Mouse (Mus musculus) brown adipose tissue, adult 24 weeks (tissue): Measurements from ENCODE around the gene Mfng. TPM values are rescaled to one million over a fixed set of nuclear protein-coding genes. Genes with fewer than 3 reads are reported as not detected.

Experiments
- H3K27ac ChIP-seq: fragments of 200-500 bp; replicated peaks from 2 replicates; pipeline ENCODE4 v1.5.1; 2012; ENCODE audit warnings: low read depth, mild to moderate bottlenecking, low read length
- H3K4me1 ChIP-seq: fragments of 200-500 bp; 2 replicates; pipeline ENCODE4 v1.6.1; 2012; ENCODE audit warnings: low read length, mixed read lengths; ENCODE audit not compliant: control insufficient read depth, insufficient read depth, insufficient read length
- H3K4me3 ChIP-seq: fragments of 200-500 bp; 2 replicates; pipeline ENCODE4 v1.5.1; 2012; ENCODE audit warnings: low read depth, mild to moderate bottlenecking, low read length, moderate library complexity; ENCODE audit not compliant: insufficient read depth
- polyA plus RNA-seq: library from polyadenylated mRNA; stranded (reverse); fragments of >200 nt; gene quantifications from 2 replicates; pipeline ENCODE4 v1.2.4, GENCODE M21; 2012; ENCODE audit not compliant: missing spikeins, insufficient read depth, insufficient read length

The Mfng gene
- polyA plus RNA-seq, 1 experiment, result 20.7 TPM

DNA sequence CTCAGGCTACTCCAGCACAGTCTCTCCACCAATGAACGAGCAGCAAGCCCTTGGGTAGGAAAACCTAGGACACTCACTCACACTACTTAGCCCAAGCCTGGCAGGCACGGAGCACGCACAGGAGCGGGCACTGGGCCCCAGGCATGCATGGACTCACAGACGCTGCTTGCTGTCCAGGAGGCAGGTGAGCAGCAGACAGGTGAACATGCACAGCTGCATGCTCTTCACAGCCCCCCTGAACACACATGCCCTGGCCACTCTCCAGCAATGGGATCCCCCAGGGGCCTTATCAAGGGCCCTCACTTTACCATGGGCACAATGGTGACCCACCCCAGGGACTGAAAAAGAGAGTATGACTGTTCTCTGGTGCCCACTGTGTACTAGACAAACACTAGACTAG is 6.4 kb upstream of the Mfng start:
- peaks cover 17% of the 10 kb centered on the region for H3K4me1 ChIP-seq
- no peak overlapping the region for H3K4me3 ChIP-seq
- no peak overlapping the region for H3K27ac ChIP-seq

DNA sequence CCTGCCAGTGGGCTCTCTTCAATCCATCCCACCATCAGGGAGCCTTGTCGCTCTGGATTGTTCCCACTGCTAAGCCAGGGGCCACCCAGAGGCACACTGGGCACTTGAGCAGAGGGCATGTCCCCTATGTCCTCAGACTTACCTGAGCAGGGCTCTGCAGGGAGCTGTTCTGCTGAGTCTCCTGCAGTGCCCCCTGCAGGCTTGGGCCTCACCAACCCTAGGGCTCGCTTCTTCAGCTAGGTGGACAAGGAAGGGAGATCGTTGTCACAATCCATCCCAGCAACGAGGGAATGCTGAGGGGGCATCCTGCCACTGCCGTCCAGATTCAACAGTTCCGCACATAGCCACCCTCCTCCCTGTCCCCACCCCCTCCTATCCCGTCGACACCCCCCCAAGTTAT is 6.0 kb upstream of the Mfng start:
- H3K4me3 ChIP-seq, result no peak overlapping the region
- H3K4me1 ChIP-seq, result peaks cover 17% of the 10 kb centered on the region
- 0 out of 2 replicates have a peak overlapping the region, but pooled peaks have one; percentile 29 for H3K27ac ChIP-seq

DNA sequence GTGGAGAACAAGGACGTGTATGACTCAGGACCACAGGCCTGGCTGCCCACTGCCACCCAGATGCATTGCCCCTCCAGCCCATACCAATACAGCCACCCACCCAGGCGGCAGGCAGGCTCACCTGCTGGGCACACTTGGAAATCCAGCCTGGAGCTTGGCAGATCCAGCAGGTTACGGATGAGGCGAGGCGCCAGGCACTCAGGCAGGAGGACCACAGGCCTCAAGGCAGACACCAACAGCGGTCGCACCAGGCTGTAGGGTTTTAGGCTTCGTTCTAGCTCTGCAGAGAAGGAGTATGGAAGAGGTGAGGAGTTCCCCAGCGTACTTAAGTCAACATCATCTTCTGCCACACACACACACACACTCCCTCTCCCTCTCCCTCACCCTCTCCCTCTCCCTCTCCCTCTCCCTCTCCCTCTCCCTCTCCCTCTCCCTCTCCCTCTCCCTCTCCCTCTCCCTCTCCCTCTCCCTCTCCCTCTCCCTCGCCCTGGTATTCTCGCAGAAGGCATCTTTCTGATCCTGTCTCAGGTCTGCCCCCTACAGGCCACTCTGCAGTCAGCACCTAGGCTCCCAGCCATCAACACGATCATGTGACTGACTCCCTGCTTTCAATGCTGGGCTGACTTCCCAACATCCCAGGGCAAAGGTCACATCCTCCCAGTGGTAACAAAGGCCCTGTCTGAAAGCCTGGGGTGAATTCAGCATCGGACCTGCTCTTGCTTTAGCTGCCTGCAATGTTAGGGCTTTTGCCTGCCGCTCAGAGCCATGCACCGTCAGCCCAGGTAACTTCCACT is 5.0 kb upstream of the Mfng start:
- Histone ChIP-seq H3K4me1 (peaks cover 19% of the 10 kb centered on the region), H3K27ac (peak overlapping the region; percentile 29), H3K4me3 (no peak overlapping the region)

DNA sequence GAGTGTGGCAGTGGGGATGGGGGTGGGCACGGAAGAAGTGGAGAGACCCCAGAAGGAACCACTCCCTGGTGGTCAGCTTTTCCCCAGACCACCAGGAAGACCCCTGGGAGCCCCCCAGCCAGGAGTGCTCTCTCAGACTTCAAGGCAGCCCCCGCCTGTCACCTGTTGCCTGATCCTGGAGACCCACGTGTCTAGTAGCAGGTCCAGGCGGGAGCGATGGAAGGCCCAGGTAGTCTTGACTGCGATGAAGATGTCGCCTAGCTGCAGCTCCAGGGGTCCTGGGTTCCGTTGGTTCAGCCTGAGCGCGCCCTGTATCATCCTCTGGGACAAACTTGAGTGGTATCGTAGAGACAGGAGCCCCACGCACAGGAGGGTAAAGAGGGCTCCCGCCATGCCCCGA is 419 bp downstream of the Mfng start:
- peak overlapping the region; percentile 64 for H3K4me3 ChIP-seq
- peak overlapping the region; percentile 96 for H3K27ac ChIP-seq
- peaks cover 4% of the 10 kb centered on the region for H3K4me1 ChIP-seq

DNA sequence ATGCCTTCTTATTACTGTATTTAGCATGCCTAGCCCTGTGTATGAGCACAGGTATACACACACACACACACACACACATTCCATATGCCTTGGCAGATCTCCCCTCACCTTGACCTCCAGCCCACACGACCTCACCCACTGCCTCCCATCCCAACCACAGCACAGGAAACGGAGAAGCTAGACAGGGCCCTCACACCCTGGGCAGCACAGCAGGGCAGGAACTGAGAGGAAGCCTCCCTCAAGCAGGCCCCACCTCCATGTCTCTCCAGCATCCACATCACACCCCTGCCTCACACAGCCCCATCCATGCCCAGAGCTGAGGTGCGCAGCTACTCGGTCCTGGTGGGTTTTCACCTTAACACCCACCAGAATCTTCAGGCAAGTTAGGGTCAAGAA is 909 bp downstream of the Mfng start:
- peak overlapping the region; percentile 96 for H3K27ac ChIP-seq
- peak overlapping the region; percentile 64 for H3K4me3 ChIP-seq
- peaks cover 4% of the 10 kb centered on the region for H3K4me1 ChIP-seq

DNA sequence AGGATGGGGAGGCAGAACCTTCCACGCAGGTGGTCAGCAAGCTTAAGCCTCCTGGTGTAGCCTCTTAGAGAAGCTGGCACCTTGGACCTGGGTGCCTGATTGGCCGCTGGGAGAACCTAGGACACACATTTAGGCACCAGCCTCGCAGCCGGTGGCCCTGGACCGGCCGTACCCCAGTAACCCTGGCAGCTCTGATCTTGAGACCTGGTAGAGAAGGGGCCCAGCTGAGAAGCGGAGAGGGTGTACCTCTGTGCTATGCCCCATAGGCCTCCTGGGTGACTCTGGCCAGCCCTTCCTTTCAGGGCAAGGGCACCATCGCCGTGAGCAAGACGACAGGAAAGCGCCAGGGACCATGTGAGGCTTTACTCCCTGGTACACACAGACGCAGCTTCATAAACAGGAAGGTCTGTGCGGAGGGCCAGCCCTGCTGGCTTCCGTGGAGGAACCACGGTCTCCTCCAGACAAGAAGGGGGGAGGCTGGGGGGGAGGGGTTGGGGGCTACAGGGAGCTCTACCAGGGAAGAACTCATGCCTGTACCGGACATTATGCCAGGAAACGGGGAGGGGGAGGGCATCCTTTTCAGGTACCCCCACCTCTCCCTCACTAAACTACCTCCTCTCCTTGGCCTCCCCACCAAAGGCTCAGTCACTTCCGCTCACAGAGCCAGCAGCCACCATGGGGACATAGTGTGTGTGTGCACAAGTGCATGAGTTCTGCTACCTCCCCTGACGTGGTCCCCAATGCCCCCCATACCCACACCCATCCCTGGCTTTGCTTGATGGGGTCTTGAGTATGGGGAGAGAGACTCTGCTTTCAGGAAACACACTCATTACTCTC is 1.5 kb downstream of the Mfng start:
- Histone ChIP-seq H3K4me3 (peak overlapping the region; percentile 64), H3K27ac (peak overlapping the region; percentile 96)

DNA sequence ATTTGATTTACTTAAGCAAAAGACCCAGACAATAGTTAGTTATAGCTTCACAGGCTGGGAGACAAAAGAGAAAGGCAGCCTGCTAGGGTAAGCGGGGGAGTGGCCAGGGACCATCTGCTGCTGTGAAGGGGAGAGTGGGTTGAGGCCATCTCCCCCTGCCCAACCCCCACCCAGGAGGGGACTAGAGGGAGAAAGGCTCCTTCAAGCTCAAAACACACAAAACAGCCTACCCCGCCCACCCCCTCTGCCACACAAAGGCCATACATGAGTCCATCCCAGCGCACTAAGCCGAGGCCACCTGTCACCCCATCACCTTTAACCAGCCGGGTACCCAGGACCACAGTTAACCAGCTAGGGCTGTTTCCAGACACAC is 2.3 kb downstream of the Mfng start:
- Histone ChIP-seq H3K27ac (peak overlapping the region; percentile 92), H3K4me1 (peaks cover 4% of the 10 kb centered on the region), H3K4me3 (peak overlapping the region; percentile 58)

More for the DNA sequence above, 1.5 kb downstream of the Mfng start:
- peaks cover 4% of the 10 kb centered on the region for H3K4me1 ChIP-seq

DNA sequence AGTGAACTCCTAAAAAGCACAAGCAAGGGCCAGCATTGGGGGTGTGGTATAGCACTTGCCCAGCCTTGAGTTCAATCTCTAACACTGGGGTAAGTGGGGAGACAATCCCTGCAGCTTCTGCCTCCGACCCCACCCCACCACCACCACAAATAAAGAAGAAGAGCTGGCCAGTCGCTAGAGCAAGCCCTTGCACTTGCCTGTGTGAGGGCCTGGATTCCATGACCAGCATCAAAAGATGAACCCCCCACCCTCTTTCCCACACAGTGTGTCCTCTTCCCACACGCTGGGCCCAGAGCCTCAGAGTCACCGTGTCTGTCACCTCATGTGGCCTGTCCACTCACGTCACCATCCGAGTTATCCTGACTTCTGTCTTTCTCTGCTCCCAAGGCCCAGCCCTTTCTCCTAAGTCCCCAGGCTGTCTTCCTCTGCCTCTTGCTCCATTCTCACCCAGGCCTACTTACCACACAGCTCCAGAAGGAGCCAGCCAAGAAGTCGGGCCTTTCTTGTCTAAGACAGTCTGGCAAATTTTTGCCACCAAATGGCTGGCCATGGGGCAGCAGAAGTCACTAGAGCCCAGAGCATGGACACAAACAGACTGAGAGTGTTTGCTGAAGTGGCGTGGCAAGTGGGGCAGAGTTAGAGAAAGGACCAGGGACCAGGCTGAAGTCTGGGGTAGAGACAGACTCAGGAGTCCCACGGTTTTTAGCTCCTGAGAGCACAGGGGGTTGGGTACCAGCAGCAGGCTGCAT is 2.9 kb downstream of the Mfng start:
- H3K27ac ChIP-seq, result peak overlapping the region; percentile 92
- 0 out of 2 replicates have a peak overlapping the region, but pooled peaks have one; percentile 58 for H3K4me3 ChIP-seq
- H3K4me1 ChIP-seq, result peaks cover 4% of the 10 kb centered on the region

DNA sequence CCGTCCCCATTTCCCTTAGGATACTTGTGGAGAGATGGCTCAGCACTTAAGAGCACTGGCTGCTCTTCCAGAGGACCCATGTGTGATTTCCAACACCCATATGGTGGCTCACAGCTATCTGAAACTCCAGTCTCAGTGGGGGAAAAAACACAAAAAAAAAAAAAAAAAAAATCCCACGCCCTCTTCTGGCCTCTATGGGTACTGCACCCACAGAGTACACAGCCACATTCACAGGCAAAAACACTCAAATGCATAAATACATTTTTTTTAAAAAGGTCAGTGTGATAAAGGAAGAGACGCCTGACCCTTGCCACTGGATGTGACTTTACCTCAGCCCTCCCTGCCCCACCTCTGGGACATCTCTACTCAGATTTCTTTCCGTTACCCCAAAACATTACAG is 4.2 kb downstream of the Mfng start:
- H3K4me1 ChIP-seq, result peaks cover 4% of the 10 kb centered on the region
- H3K4me3 ChIP-seq, result no peak overlapping the region

DNA sequence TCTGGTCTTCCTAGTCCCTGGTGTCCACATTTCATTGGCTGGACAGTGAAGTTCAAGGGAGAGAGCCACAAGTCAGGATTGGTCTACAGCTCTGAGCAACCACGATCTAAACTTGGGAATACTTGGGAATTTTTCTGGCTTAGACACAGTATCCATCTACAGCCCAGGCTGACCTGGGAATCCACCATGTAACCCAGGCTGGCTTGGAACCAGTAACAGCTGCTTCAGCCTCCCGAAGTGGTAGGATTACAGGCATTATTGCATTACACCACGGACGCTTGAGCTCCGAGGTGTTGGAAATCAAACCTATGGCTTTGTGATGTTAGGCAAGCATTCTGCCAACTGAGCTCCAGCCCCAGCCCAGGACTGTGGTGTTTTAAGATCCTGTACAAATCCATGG is 9.6 kb downstream of the Mfng start:
- Histone ChIP-seq H3K27ac (no peak overlapping the region), H3K4me3 (no peak overlapping the region)

More for the DNA sequence above, 4.2 kb downstream of the Mfng start:
- H3K27ac ChIP-seq, result no peak overlapping the region

DNA sequence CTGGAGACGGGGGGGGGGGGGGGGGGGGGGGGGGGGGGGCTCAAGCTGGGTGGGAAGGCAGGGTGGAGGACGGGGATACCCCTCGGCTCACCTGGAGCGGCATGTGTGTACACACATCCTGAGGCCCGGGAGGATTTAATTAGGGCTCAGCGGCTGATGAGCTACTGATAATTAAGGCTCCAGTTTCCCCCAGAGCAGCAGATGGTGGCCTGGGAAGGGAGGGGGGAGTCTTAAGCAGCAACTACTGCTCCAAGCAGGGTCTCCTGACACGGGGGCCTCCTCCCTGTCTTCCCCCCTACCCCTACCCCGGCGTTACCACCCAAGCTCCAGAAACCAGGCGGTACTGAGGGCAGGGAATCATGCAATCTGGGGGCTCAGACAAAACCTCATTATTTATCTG is 10.1 kb downstream of the Mfng start:
- Histone ChIP-seq H3K27ac (no peak overlapping the region), H3K4me1 (no peaks in the 10 kb centered on the region), H3K4me3 (no peak overlapping the region)

More for the DNA sequence above, 9.6 kb downstream of the Mfng start:
- H3K4me1 ChIP-seq, result no peaks in the 10 kb centered on the region

DNA sequence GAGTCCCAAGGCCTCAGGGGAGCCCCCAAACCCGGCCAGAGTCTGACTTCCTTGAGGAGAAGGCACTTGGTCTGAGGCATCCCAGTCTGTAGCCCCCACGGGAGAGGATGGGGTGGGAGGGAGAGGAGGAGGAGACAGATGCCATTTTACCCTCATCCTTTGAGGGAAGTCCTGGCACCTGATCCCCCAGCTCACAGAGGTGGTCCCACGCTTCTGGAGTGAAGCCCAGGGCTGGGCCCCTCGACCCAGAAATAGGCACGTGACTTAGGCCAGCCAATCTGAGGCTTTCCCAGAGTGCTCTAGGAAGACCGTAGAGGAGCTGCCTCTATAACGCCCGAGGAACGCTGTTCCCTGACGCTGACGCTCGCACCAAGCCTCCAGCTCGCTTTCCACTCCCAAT is 12.2 kb downstream of the Mfng start:
- no peak overlapping the region for H3K4me3 ChIP-seq
- no peak overlapping the region for H3K27ac ChIP-seq
- no peaks in the 10 kb centered on the region; the same call in 1 of the 2 replicates for H3K4me1 ChIP-seq

DNA sequence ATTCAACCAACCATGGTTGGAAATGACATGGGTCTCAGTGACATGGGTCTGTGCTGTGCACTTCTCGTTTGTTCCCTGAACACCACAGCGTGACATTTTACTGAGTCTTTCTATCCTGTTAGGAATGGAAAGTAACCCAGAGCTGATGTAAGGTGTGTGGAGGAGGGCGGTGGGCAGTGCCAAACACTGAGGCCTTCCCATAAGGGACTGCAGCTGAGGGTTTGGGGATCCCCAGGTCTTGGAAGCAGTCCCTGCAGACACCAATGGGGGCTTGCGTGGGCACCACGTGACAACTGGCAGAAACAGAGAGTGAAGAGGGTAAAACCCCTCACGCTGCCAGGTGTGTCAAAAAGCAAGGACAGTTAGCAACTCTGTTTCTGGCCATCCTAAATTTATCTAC is 15.1 kb downstream of the Mfng start:
- no peak overlapping the region for H3K4me3 ChIP-seq

DNA sequence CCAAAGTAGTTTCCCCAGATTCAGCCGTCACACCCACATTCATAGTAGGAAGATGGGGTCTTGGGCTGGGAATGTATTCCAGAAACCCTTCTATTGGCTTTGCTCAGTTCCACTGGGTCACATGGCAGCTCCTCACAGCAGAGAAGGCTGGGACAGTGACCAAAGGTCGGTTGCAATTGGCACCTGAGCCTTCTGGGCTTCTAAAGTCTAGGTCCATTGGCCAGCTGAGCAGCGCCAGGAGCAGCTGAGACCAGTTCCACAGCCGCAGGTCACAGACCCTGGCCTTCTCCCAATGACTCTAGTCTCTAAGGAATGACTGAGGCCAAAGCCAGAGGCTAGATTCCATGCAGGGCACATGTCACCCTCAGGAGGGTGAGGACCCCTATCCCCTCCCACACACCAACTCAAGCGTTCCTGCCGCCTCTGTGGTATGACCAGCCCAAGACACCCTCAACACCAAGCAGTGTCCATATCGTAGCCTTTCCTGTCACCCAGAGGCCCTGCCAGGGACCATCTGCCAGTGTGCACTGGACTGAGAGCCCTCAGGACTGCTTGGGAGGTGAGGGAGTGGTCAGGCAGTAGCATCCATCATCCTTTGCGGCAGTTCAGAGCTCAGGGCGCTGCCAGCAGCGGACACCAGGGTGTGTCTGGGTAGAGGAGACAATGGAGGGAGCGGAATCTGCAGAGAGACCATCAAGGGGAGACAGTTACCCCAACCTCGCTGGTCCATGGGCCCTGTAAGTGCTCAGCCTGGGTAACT is 17.1 kb downstream of the Mfng start:
- Histone ChIP-seq H3K4me1 (peaks cover 10% of the 10 kb centered on the region), H3K27ac (peak overlapping the region; percentile 38; the same call in 1 of the 2 replicates), H3K4me3 (no peak overlapping the region)

More for the DNA sequence above, 15.1 kb downstream of the Mfng start:
- H3K4me1 ChIP-seq, result peaks cover 10% of the 10 kb centered on the region
- H3K27ac ChIP-seq, result no peak overlapping the region
